Mouse (Mus musculus): ENCODE measurements around the gene AU041133.
A peak's percentile ranks its signal among the peaks of the same experiment; 100 is the strongest.
"Not testable (repeated sequence)": the region's sequence is repeated elsewhere in the genome, so short reads cannot be mapped to it uniquely, and the experiment has no call there.

AU041133 gene

DNA sequence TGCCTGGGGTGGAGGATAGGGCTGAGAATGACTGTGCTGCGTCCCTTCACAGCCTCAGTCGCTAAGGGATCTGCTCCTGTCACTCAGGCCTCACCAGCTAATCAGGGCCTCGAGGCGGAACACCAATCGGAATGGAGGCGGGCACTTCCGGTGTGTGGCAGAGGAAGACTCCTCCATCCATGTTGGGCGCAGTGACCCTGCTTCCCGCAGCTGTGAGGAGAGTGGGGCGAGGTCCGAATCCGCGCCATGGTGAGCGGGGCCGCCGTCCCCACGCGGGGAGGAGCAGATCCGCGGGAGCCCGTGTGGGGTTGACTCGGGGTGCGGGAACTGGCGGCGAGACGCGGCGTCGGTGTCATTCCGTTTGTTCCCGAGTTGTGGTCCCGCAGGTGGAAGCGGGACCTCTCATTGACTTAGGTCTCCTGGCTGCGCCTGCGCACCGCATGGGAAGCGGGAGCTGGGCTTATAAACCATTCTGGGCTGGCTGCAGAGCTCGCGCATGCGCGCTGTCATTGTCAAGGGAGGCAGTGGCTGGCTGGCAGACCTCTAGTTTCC, at the start of gene AU041133:
TSS of gene AU041133 (plus strand) at position 164 of the 552 bp plus-strand sequence.
- peak; percentile 89 for DNase-seq (ENCODE audit: low spot score)

DNA sequence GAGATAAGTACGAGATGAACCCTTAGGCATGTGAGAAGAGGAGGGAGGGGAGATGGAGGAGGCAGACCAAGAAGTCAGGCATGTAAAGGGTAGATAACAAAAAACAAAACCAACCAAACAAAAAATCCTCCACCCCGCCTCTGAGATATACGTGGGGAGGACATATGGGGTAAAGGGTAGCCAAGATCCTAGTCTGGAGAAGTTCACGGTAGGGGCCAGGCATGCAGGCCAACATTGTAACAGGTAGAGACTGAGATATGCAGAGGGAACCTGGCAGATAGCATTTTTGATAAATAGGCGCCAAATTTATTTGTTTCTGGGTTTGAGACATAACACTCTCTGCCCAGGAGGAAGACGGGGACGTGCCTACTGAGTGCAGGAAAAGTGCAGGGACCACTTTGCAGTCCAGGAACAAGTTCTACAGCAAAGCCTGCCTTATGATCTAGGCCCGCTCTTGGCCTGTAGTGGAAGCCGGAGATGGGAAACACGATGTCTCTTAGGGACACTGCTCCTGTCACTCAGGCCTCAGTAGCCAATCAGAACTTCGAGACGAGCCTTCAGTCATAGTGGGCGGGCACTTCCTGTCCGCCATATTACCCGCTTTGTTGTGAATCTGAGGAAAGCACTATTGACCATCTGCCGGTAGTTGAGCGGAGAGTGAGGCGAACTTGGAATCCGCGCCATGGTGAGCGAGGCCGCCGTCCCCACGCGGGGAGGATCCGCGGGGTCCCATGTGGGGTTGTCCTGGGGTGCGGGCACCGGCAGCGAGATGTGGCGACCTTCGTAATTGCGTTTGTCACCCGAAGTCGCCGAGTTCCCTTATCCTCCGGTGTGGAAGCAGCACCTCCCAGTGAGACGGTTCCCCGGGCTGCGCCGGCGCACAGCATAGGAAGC, 44.8 kb upstream of the AU041133 start, which contains the start of gene BC024063:
TSS of gene BC024063 (plus strand) at position 626 of the 894 bp plus-strand sequence.
- DNase-seq (ENCODE audit: low spot score), result peak; percentile 58

DNA sequence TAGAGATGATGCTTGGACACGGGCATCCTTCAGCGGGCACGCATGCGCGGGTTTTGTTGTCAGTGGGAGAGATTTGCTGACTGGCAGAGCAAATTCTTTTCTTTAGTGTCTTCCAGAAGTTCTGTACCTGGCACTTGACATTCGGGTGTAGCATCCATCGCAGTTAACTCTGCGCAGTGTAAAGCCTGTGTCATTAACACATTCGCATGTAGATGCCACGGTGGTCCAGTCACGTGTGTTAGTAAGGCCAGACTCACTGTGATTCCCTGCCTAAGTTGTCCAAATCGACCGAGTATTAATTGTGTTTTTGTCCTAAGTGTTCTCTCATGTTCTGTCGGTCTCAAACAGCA, 44.2 kb upstream of the AU041133 start:
- not testable (repeated sequence) for DNase-seq (ENCODE audit: low spot score)

DNA sequence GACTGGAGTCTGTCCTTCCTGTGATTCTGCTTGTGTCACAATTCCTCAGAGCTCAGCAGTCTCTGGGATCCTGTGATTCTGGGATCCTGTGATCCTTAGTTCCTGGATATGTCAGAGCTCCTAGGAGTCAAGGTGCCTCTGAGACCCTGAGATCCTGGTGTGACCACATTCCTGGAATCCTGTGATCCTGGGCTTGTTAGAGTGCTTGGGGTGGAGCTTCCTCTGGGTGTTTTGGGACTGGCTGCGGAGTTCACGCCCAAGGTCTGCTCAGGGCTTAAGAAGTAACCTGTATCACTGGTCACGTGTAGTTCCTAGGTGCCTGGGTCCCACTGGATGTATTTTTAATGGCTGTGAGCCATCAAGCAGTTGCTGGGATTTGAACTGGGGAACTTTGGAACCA, 10.6 kb upstream of the AU041133 start:
- no peak for DNase-seq (ENCODE audit: low spot score)

DNA sequence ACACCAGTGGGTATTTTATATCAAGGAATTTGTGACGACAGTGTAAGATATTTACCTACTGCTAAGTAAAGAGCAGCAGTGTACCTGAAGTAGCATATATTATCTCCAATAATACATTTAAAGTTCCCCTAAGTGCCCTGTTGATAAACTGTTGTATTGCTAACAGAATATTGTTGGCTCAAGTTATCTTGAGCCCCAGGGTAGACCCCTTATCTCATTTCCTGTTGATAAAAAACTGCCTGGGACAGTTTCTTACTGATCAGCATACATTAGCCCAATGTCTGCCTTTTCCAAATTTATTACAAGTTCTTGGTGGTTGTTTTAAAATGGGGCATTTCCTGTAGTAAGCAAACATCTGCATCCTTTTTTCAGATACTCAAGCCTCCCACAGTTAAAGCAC, 17.5 kb downstream of the AU041133 start:
- no peak for DNase-seq (ENCODE audit: low spot score)

DNA sequence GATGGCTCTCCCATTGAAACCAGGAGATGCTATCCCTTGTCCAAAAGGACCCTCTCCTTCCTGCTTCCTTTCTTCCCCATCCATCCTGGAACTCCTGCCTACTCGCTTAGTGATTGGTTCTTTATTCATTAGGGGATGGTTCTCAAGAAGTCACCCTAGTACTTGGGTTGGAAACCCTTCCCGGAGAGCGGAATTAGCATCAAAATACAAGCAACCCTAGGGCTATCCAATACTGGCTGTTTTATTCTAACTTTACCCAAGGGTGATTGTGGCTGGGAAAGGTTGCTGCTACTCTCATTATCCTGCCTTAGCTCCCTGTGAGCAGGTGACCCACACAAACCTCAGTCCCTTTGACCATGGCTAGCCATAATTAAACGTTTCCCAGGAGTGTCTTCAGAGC, 19.8 kb downstream of the AU041133 start:
- no peak for DNase-seq (ENCODE audit: low spot score)

DNA sequence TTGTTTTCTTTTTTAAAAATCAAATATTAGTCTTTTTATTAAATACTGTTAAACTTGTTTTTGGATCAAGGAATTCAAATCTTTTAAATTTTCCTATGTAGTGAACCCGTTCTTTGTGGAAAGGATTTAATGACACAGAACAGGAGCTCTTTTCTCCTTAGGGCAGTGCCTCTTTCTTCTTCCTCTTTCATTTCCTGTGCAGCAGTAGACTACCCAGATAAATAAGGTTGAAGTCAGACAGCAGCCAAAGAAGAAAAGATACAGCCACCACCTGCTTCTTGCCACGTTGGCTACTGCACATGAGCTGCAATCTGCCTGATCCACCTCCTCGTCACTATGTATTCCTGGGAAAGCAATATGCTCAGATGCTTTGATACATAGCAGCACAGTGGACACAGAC, 40.0 kb downstream of the AU041133 start:
- DNase-seq (ENCODE audit: low spot score), result peak; percentile 1

DNA sequence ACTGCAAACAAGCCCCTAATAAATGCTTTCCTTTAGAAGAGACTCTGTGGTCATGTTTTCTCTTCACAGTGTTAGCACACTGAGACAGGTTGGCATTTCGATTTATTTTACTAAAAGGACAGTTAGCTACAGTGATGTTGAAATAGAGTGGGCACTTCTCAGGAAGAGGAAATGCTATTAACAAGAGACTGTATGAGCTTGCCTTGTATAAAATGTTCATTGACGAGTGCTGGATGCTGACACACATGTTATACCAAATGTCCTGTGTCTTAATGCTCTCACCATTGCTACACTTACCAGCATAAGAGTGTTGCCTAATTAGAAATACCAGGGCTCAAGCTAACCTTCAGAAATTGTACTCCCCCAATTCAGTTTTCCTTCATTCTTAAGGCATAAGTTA, 42.0 kb downstream of the AU041133 start:
- no peak for DNase-seq (ENCODE audit: low spot score)

DNA sequence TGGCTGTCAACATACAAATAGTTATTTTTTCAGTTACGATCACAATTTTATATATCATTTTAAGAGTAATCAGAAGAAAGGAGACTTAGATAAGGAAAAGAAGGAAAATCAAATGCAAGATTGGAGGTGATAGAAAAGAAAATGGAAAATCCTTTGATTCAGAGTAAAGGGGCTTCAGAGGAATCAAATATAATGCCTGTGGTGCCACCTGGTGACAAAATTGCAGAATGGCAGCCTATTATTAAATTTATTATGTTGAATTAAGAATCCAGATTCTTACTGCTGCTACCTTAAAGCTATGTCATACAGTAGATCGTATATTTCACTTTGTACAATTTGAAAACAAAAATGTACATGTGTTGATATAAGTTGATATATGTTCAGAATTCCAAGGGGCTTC, 43.0 kb downstream of the AU041133 start:
- peak; percentile 5 for DNase-seq (ENCODE audit: low spot score)

DNA sequence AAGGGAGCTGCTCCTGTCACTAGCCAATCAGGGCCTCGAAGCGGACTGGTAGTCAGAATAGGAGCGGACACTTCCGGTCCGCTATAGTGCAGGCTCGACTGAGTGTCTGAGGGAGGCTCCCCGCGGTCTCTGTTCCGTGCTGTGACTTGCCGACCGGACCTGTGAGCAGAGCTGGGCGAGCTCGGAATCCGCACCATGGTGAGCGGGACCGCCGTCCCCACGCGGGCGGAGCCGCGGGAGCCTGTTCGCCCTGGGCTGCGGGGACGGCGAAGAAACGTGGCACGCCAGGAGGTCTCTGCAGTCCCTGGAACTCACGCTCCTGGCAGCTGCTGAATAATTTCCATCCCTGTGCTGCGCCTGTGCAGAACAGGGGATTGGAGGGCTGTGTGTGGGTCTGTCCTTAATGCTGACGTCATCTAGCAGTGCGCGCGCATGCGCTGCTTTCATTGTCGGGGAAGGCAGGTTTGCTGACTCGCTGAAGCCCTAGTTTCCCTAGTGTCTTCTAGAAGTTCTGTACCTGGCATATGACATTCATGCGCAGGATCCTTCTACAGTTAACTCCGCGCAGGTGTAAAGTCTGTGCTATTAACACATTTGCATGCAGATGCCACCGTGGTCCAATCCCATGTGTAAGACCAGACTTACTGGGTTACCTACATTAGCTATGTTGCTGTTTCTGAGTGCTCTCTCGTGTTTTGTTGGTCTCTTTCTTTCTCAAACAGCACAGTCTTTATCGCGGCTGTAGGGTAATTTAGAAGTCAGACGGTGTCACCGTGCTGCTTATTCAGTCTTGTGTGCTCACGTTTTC, 50.6 kb downstream of the AU041133 start:
- peak; percentile 75 for DNase-seq (ENCODE audit: low spot score)
